Mouse (Mus musculus) large intestine, adult 2 months (tissue): ENCODE measurements around the gene Trp73. TPM values are rescaled to one million over a fixed set of nuclear protein-coding genes. Genes with fewer than 3 reads are reported as not detected.

Source experiments
- DNase-seq: peaks from one replicate; pipeline ENCODE4 v3.0.0-alpha.2; 2012; ENCODE audit warnings: low read depth, low spot score
- WGBS: fragments of 180-500 bp; shearing (Covaris S2); methylation state at CpG from one replicate; pipeline ENCODE4 v1.1.7; 2018; 5-methylcytosine and 5-hydroxymethylcytosine counted together
- polyA plus RNA-seq: library from polyadenylated mRNA; depleted of rRNA; stranded (reverse); fragments of >200 nt; gene quantifications from 2 replicates; pipeline ENCODE4 v1.2.3, GENCODE M21; 2012

The Trp73 gene
- polyA plus RNA-seq, 1 experiment = 0.07 TPM

- DNase-seq = no peak
- 38% methylated on average over 2 of the region's 2 CpGs for WGBS
Measured at GRCm38 (mm10) chr4:154056661-154057060, 83.3 kb downstream of the Trp73 start.

- 63% methylated on average over 2 of the region's 2 CpGs for WGBS
- no peak for DNase-seq
Measured at GRCm38 (mm10) chr4:154056046-154056445, 84.0 kb downstream of the Trp73 start.

DNA sequence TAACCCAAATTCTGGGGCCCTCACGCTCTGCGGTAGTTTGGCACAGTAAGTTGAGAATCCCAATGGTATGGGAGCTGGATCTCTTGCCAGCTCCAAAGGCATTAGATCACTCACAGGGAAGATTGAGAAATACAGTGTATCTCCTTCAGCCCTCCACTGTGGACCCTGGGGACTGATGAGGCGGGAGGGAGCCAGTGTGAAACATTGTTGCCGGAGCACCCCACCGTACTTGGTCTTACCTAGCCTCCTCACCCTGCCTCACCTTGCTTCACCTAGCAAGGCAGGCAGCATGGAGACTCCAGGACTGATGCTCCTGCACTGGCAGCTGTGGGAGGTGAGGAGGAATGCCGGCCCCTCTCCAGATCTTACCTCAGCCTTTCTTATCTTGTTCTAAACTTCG, 84.5 kb downstream of the Trp73 start:
- WGBS = 86% methylated on average over 7 of the region's 7 CpGs
- DNase-seq = no peak

DNA sequence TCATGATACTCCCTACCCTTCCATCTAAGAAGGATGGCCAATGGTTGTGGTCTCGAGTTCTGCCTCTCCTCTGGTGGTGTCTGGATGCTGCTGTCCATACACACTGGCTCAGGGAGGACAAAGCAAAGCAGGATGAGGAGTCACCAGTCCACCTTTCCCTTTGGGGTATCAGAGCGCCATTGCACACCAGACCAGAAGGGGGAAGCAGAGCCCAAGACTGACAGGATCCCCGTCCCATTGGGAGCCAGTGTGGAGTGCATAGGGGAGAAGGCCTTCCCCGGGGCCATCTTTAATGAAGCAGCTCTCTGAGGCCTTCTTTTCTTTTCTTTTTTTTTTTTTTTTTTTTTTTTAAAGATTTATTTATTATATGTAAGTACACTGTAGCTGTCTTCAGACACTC, 86.9 kb downstream of the Trp73 start:
- WGBS = 57% methylated on average over 4 of the region's 4 CpGs
- DNase-seq = no peak

GRCm38 (mm10) chr4:154051401-154051800, 88.6 kb downstream of the Trp73 start:
- WGBS = 89% methylated on average over 3 of the region's 3 CpGs
- no peak for DNase-seq

- WGBS = 70% methylated on average over 5 of the region's 5 CpGs
- no peak for DNase-seq
Measured at GRCm38 (mm10) chr4:154045837-154046236, 94.2 kb downstream of the Trp73 start.

DNA sequence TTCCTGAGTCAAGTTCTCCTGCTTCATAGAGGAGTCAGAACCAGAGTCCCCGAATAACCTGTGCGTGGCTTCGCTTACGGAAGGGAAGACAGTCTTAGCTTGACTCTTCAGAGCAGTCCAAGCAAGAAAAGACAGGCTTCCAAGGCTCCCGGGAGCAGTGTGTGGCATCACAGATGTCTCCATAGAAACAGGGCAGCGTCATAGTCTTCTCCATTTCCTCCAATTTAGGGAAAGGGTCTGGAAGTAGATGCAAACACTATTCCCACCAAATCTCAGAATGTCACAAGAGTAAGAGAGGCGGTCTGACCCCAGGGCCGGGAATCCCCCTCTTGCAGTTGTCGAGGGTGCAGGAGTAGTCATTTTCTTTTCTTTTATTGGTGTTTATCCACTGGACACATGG, 97.4 kb downstream of the Trp73 start, which contains the start of gene Ccdc27:
Gene Ccdc27, minus strand, starts transcription at position 101 of the 400 bp plus-strand sequence.
- DNase-seq = no peak
- 77% methylated on average over 9 of the region's 9 CpGs for WGBS

DNA sequence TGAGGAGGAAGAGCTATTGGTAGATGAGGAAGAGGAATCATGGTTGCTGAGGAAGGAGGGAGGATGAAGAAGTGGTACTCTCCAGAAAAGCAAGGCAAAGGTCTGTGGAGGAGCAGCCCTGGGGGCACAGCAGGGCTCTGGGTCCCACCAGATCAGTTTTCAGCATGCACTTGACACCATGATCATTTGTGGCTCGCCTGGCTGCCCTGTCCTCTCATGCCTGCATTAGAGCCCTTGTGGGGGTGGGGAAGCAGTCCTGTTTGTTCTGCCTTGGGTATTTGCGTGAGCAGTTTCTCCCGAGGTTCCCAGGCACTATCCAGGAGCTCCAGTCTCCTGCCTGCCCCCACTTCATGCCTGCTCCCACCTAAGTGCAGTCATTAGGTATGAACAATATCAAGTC, 102.9 kb downstream of the Trp73 start:
- DNase-seq = no peak
- WGBS = 17% methylated on average over 3 of the region's 3 CpGs

- DNase-seq = no peak
Measured at GRCm38 (mm10) chr4:154028646-154029045, 111.4 kb downstream of the Trp73 start.

- 79% methylated on average over 7 of the region's 7 CpGs for WGBS
- no peak for DNase-seq
Measured at GRCm38 (mm10) chr4:154028066-154028465, 111.9 kb downstream of the Trp73 start.

DNA sequence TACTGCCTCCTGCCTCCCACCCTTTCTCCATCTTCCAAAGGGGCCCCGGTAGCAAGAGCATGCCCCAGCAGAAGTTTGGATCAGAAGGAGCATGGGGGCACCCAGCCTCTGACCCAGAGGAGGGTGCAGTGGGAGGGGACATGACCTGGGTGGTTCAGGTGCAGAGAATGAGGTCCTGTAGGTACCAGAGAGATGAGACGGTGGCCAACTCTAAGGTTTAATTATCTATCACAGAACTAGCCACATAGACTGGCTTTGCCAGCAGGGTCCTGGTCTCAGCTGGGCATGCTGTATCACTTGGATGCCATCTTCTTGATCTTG, 113.6 kb downstream of the Trp73 start:
- DNase-seq = no peak
- WGBS = 16% methylated on average over 2 of the region's 2 CpGs

- no peak for DNase-seq
- 2% methylated on average over 33 of the region's 33 CpGs for WGBS
Measured at GRCm38 (mm10) chr4:154025641-154026440, 114.2 kb downstream of the Trp73 start, which contains the start of gene Smim1. TSS of gene Smim1 (minus strand) at chr4:154026230.

GRCm38 (mm10) chr4:154024729-154025521, 115.1 kb downstream of the Trp73 start:
- WGBS = 58% methylated on average over 17 of the region's 17 CpGs
- no peak for DNase-seq

- no peak for DNase-seq
- WGBS = 27% methylated on average over 8 of the region's 8 CpGs
Measured at GRCm38 (mm10) chr4:154023754-154024601, 116.0 kb downstream of the Trp73 start.

GRCm38 (mm10) chr4:154022844-154023243, 117.2 kb downstream of the Trp73 start:
- 49% methylated on average over 4 of the region's 4 CpGs for WGBS

GRCm38 (mm10) chr4:154022407-154022806, 117.6 kb downstream of the Trp73 start:
- WGBS = 57% methylated on average over 4 of the region's 4 CpGs
- no peak for DNase-seq

More at GRCm38 (mm10) chr4:154022844-154023243, 117.2 kb downstream of the Trp73 start:
- no peak for DNase-seq

- WGBS = 86% methylated on average over 9 of the region's 9 CpGs
- no peak for DNase-seq
Measured at GRCm38 (mm10) chr4:154021432-154021831, 118.6 kb downstream of the Trp73 start.

- 58% methylated on average over 7 of the region's 7 CpGs for WGBS
- DNase-seq = no peak
Measured at GRCm38 (mm10) chr4:154019571-154019970, 120.4 kb downstream of the Trp73 start.

DNA sequence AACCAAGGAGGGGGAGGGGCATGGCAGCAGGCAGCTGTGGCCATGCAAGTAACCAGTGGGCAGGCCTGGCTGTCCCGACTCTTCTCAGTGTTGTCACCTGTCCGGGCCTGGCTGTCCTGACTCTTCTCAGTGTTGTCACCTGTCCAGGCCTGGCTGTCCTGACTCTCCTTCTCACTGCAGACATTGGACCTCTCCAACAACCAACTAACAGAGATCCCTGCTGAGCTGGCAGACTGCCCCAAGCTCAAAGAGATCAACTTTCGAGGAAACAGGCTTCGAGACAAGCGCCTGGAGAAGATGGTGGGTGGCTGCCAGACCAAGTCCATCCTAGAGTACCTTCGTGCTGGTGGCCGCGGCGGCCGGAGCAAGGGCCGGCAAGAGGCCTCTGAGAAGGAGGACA, 124.5 kb downstream of the Trp73 start:
- 91% methylated on average over 11 of the region's 11 CpGs for WGBS
- DNase-seq = no peak
